Mouse (Mus musculus) heart, embryonic 15.5 days (tissue): ENCODE data around the gene Otud7b. TPM values are rescaled to one million over a fixed set of nuclear protein-coding genes. Genes with fewer than 3 reads are reported as not detected.

Source experiments
- ATAC-seq: fragments of 200-750 bp; cut with Nextera tagmentation; replicated peaks from 2 replicates; pipeline ENCODE4 v1.8.0; 2017; ENCODE audit warnings: low read depth, moderate TSS enrichment; ENCODE audit not compliant: insufficient number of reproducible peaks, insufficient read depth, low FRiP score
- H3K27ac ChIP-seq: fragments of 300-500 bp; sonication (generic); 2 replicates; pipeline ENCODE4 v1.5.1; 2015; ENCODE audit warnings: mild to moderate bottlenecking, inconsistent platforms
- H3K27me3 ChIP-seq: fragments of 300-500 bp; sonication (generic); 2 replicates; pipeline ENCODE4 v1.6.1; 2015; ENCODE audit warnings: inconsistent platforms
- H3K36me3 ChIP-seq: fragments of 300-500 bp; sonication (generic); 2 replicates; pipeline ENCODE4 v1.6.1; 2015; ENCODE audit warnings: mild to moderate bottlenecking, inconsistent platforms
- H3K4me1 ChIP-seq: fragments of 300-500 bp; sonication (generic); replicated peaks from 2 replicates; pipeline ENCODE4 v1.6.1; 2015; ENCODE audit warnings: inconsistent platforms
- H3K4me2 ChIP-seq: fragments of 300-500 bp; sonication (generic); 2 replicates; pipeline ENCODE4 v1.6.1; 2015; ENCODE audit warnings: inconsistent platforms, mild to moderate bottlenecking, moderate library complexity
- H3K4me3 ChIP-seq: fragments of 300-500 bp; sonication (generic); 2 replicates; pipeline ENCODE4 v1.5.1; 2015; ENCODE audit warnings: mild to moderate bottlenecking, inconsistent platforms
- H3K9ac ChIP-seq: fragments of 300-500 bp; sonication (generic); 2 replicates; pipeline ENCODE4 v1.6.1; 2015; ENCODE audit warnings: mild to moderate bottlenecking, inconsistent platforms
- H3K9me3 ChIP-seq: fragments of 300-500 bp; sonication (generic); replicated peaks from 2 replicates; pipeline ENCODE4 v1.6.1; 2016; ENCODE audit warnings: inconsistent platforms
- WGBS: fragments of 180-500 bp; shearing (Covaris S2); methylation state at CpG from one replicate; pipeline ENCODE4 v1.1.7; 2015; ENCODE audit warnings: mixed read lengths; 5-methylcytosine and 5-hydroxymethylcytosine counted together
- polyA plus RNA-seq: library from polyadenylated mRNA; unstranded; fragments of >200 nt; fragmentation: Nextera tagmentation; extraction: Ambion mirVana; gene quantifications from 2 replicates; pipeline ENCODE4 v1.2.1, GENCODE M21; 2015

Otud7b gene
- polyA plus RNA-seq, 1 experiment from 2014 or later = 20.1 TPM

DNA sequence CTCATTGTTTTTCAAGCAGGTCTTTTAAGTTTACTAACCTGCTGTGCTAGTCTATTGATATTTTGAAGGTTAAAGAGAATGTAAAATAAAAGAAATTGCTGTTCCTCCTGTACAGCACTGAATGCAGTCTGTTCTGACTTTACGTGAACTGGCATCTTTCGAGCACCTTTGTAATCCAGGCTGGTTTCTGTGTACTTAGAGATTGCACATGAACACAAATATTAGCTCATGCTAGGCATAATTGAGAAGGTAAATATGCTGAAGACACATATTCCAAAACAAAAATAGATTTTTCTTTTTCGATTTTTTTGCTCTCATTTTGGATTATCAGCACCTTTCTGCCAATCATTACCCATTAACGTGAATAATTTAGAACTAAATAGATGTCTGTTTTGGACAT lies 1.8 kb downstream of the Otud7b start:
- no peaks in the 10 kb centered on the region for H3K36me3 ChIP-seq
- H3K9me3 ChIP-seq = no peaks in the 10 kb centered on the region
- H3K4me3 ChIP-seq = no peak overlapping the region
- no peak overlapping the region for H3K9ac ChIP-seq
- peak overlapping the region; percentile 76; the same call in 1 of the 2 replicates for H3K4me2 ChIP-seq
- H3K27ac ChIP-seq = no peak overlapping the region
- no peaks in the 10 kb centered on the region for H3K27me3 ChIP-seq
- WGBS = 79% methylated on average over 4 of the region's 4 CpGs
- peaks cover 28% of the 10 kb centered on the region for H3K4me1 ChIP-seq
- no peak for ATAC-seq

GRCm38 (mm10) chr3:96108315-96108714 lies 4.0 kb downstream of the Otud7b start:
- peaks cover 26% of the 10 kb centered on the region for H3K4me1 ChIP-seq
- H3K9me3 ChIP-seq = no peaks in the 10 kb centered on the region
- no peak for ATAC-seq
- no peak overlapping the region for H3K4me2 ChIP-seq
- no peaks in the 10 kb centered on the region for H3K27me3 ChIP-seq
- H3K27ac ChIP-seq = no peak overlapping the region
- no peak overlapping the region for H3K4me3 ChIP-seq
- H3K9ac ChIP-seq = no peak overlapping the region
- no peaks in the 10 kb centered on the region for H3K36me3 ChIP-seq
- 89% methylated on average over 3 of the region's 3 CpGs for WGBS

DNA sequence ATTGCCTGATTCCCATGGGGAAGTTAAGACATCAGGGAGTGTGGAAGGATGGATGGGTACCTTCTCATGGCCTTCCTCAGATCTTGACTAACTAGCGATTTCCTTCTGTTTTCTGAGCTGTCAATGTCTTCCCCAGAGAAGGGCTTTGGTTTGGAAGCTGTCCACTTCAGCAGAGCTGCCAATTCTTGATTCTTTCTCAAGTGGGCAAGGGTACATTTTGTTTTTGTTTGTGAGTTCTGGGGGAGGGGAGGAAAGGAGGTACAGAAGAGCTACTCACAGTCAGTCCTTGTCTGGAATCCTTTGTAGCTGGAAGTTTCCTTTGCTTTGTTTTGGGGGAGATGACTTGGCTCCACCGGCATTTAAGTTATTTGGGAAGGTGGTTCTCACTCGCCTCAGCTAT lies 8.9 kb downstream of the Otud7b start:
- 37% methylated on average over 3 of the region's 3 CpGs for WGBS
- H3K4me1 ChIP-seq = peaks cover 15% of the 10 kb centered on the region
- ATAC-seq = no peak
- H3K27me3 ChIP-seq = no peaks in the 10 kb centered on the region
- H3K4me3 ChIP-seq = no peak overlapping the region
- no peak overlapping the region for H3K9ac ChIP-seq
- H3K4me2 ChIP-seq = no peak overlapping the region
- no peaks in the 10 kb centered on the region for H3K9me3 ChIP-seq
- H3K36me3 ChIP-seq = no peaks in the 10 kb centered on the region
- H3K27ac ChIP-seq = no peak overlapping the region

DNA sequence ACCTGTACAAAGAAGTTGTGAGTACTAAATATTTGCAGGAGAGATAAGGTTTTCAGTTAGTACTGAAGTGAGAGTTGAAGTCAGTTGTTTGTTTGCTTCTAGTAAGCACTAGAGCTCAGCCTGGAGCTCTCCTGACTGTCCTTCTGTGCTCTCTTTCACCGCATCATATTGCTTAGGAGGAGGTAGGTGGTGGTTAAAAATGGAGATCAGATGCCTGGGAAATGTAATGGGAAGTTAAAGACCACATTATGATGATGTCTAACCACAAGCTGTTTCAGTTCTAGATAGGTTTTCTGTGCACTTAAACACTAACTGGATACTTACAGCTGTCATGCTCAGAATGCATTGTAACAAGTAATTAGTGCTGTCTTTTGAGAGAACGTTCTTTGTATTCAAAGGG lies 13.8 kb downstream of the Otud7b start:
- no peaks in the 10 kb centered on the region for H3K27me3 ChIP-seq
- no peak overlapping the region for H3K4me3 ChIP-seq
- no peak for ATAC-seq
- H3K27ac ChIP-seq = no peak overlapping the region
- 66% methylated on average over 2 of the region's 2 CpGs for WGBS
- H3K9ac ChIP-seq = no peak overlapping the region
- H3K36me3 ChIP-seq = no peaks in the 10 kb centered on the region
- peaks cover 10% of the 10 kb centered on the region for H3K4me1 ChIP-seq
- H3K9me3 ChIP-seq = no peaks in the 10 kb centered on the region
- no peak overlapping the region for H3K4me2 ChIP-seq

GRCm38 (mm10) chr3:96118702-96119101 lies 14.4 kb downstream of the Otud7b start:
- no peak for ATAC-seq
- no peak overlapping the region for H3K4me2 ChIP-seq
- H3K9ac ChIP-seq = no peak overlapping the region
- WGBS = 87% methylated on average over 2 of the region's 2 CpGs
- no peaks in the 10 kb centered on the region for H3K27me3 ChIP-seq
- no peak overlapping the region for H3K27ac ChIP-seq
- H3K9me3 ChIP-seq = no peaks in the 10 kb centered on the region
- peaks cover 4% of the 10 kb centered on the region; the same call in 1 of the 2 replicates for H3K4me1 ChIP-seq
- no peaks in the 10 kb centered on the region for H3K36me3 ChIP-seq
- H3K4me3 ChIP-seq = no peak overlapping the region

- Histone ChIP-seq H3K9ac (no peak overlapping the region), H3K9me3 (no peaks in the 10 kb centered on the region), H3K27me3 (no peaks in the 10 kb centered on the region), H3K4me3 (no peak overlapping the region), H3K36me3 (no peaks in the 10 kb centered on the region), H3K4me1 (peaks cover 8% of the 10 kb centered on the region), H3K27ac (no peak overlapping the region), H3K4me2 (no peak overlapping the region)
- no peak for ATAC-seq
- 81% methylated on average over 5 of the region's 5 CpGs for WGBS
Observed at GRCm38 (mm10) chr3:96124235-96124634, 19.9 kb downstream of the Otud7b start.

DNA sequence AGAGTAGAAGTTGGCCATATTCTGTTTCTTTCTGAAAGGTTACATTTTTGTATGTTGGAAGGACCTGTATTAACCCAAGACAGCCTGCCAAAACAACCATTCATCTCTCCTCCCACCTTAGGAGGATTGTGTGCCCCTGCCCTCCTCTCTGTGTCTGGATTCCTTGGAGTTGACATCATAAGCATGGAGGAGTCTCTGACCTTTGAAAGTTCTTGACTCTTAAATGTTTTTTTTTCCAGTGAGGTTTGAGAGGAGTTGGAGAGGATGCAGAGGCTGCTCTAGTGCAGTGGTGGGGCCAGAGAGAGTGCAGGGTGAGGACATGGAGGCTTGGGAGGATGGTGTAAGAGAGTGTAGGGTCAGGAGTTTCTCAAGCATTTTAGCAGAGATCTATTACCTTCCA lies 23.8 kb downstream of the Otud7b start:
- Histone ChIP-seq H3K36me3 (no peaks in the 10 kb centered on the region), H3K27me3 (no peaks in the 10 kb centered on the region), H3K4me3 (no peak overlapping the region), H3K27ac (peak overlapping the region; percentile 29; the same call in 1 of the 2 replicates), H3K4me2 (no peak overlapping the region), H3K9me3 (no peaks in the 10 kb centered on the region), H3K4me1 (peaks cover 22% of the 10 kb centered on the region), H3K9ac (no peak overlapping the region)
- ATAC-seq = no peak

GRCm38 (mm10) chr3:96132478-96132877 lies 28.2 kb downstream of the Otud7b start:
- no peak overlapping the region for H3K9ac ChIP-seq
- peaks cover 9% of the 10 kb centered on the region for H3K36me3 ChIP-seq
- 71% methylated on average over 3 of the region's 3 CpGs for WGBS
- no peak overlapping the region for H3K4me2 ChIP-seq
- no peaks in the 10 kb centered on the region for H3K9me3 ChIP-seq
- peaks cover 36% of the 10 kb centered on the region for H3K4me1 ChIP-seq
- no peak for ATAC-seq
- H3K27ac ChIP-seq = no peak overlapping the region
- no peak overlapping the region for H3K4me3 ChIP-seq
- H3K27me3 ChIP-seq = no peaks in the 10 kb centered on the region

DNA sequence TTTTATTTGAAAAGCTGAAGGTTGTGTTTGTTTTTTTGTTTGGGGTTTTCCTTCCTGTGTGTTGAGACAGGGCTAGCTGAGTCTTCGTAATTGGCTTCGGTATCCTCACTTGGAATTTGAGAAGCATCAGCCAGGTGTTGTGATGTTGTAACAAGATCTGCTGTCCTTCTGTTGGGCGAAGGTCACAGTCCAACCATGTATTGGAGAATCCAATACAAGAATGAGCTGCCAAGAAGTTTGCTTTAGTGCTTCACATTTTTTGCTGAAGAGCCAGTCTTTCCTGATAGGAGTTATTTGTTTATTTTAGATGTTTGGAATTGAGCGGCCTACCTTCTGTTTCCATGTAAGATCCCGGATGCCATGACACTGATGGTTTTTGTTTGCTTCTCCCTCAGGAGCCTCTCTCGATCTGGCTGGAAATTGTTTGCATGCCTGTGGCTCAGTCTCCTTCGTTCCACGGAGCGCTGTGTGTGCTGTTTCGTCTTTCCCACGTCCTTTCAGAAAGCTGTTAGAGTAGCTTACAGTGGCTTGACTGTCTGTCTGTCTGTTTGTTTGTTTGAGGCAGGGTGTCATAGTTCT lies 29.1 kb downstream of the Otud7b start:
- no peaks in the 10 kb centered on the region for H3K27me3 ChIP-seq
- H3K4me1 ChIP-seq = peaks cover 33% of the 10 kb centered on the region
- H3K4me3 ChIP-seq = no peak overlapping the region
- no peak overlapping the region for H3K9ac ChIP-seq
- H3K36me3 ChIP-seq = peaks cover 16% of the 10 kb centered on the region
- no peaks in the 10 kb centered on the region for H3K9me3 ChIP-seq
- H3K4me2 ChIP-seq = no peak overlapping the region
- 0 out of 2 replicates have a peak overlapping the region, but pooled peaks have one; percentile 24 for H3K27ac ChIP-seq
- WGBS = 53% methylated on average over 11 of the region's 11 CpGs
- no peak for ATAC-seq

GRCm38 (mm10) chr3:96135011-96135410 lies 30.7 kb downstream of the Otud7b start:
- 45% methylated on average over 3 of the region's 3 CpGs for WGBS
- H3K4me1 ChIP-seq = peaks cover 21% of the 10 kb centered on the region
- no peaks in the 10 kb centered on the region for H3K27me3 ChIP-seq
- H3K27ac ChIP-seq = no peak overlapping the region
- ATAC-seq = no peak
- no peak overlapping the region for H3K4me3 ChIP-seq
- no peak overlapping the region for H3K4me2 ChIP-seq
- H3K9ac ChIP-seq = no peak overlapping the region
- H3K36me3 ChIP-seq = peaks cover 21% of the 10 kb centered on the region
- H3K9me3 ChIP-seq = no peaks in the 10 kb centered on the region

GRCm38 (mm10) chr3:96147950-96148349 lies 43.6 kb downstream of the Otud7b start:
- Histone ChIP-seq H3K9me3 (no peaks in the 10 kb centered on the region), H3K4me1 (0 out of 2 replicates have a peak, but pooled peaks cover 2% of the 10 kb centered on the region), H3K27ac (no peak overlapping the region), H3K36me3 (peaks cover 48% of the 10 kb centered on the region), H3K4me3 (no peak overlapping the region), H3K4me2 (no peak overlapping the region), H3K9ac (no peak overlapping the region), H3K27me3 (no peaks in the 10 kb centered on the region)
- no peak for ATAC-seq
- WGBS = 10% methylated on average over 5 of the region's 5 CpGs

GRCm38 (mm10) chr3:96151836-96152235 lies 47.5 kb downstream of the Otud7b start:
- Histone ChIP-seq H3K9ac (no peak overlapping the region), H3K27ac (no peak overlapping the region), H3K4me3 (no peak overlapping the region), H3K4me1 (0 out of 2 replicates have a peak, but pooled peaks cover 2% of the 10 kb centered on the region), H3K27me3 (no peaks in the 10 kb centered on the region), H3K4me2 (no peak overlapping the region), H3K9me3 (no peaks in the 10 kb centered on the region), H3K36me3 (peaks cover 58% of the 10 kb centered on the region)
- no peak for ATAC-seq
- WGBS = 83% methylated on average over 7 of the region's 7 CpGs
